In genomic region chr11:35458068-35458467, GRCm38 (mm10) we compare ENCODE assay signal across 19 mouse cellular contexts.
"Had no signal": no experiment of that assay in that cellular context is flagged by ENCODE, and none has a peak within 500 bp of the region (broad histone marks: within the 10 kb centered on the region; RNA-seq: fewer than 3 reads in every experiment).

No protein-coding gene starts in this region.

- H3K9me3 ChIP-seq: midbrain, embryonic 10.5 days; midbrain, embryonic 12.5 days; neural tube, embryonic 13.5 days; neural tube, embryonic 15.5 days had no signal

- ATAC-seq: midbrain, embryonic 16.5 days had no signal

- H3K9ac ChIP-seq: lung, embryonic 14.5 days; midbrain, embryonic 12.5 days; neural tube, embryonic 13.5 days; neural tube, embryonic 15.5 days had no signal

- H3K27ac ChIP-seq: midbrain, embryonic 12.5 days; neural tube, embryonic 13.5 days; neural tube, embryonic 15.5 days had no signal

- DNase-seq: lung, adult 18-20 months; lung, embryonic 14.5 days; lung, postnatal 10 days; lung, postnatal 4 days; midbrain, embryonic 14.5 days; retina, postnatal 1 day; right cerebral cortex, adult 18-20 months; right cerebral cortex, postnatal 25 days; right cerebral cortex, postnatal 4 days; spleen, adult 18-20 months; thymus, adult 2 months; thymus, postnatal 25 days; thymus, postnatal 4 days had no signal

- H3K4me2 ChIP-seq: lung, embryonic 14.5 days; midbrain, embryonic 12.5 days; neural tube, embryonic 13.5 days; neural tube, embryonic 15.5 days had no signal

- H3K36me3 ChIP-seq: midbrain, embryonic 10.5 days; midbrain, embryonic 12.5 days; neural tube, embryonic 13.5 days; neural tube, embryonic 15.5 days had no signal

- H3K4me3 ChIP-seq: midbrain, embryonic 10.5 days; midbrain, embryonic 12.5 days; myocyte; neural tube, embryonic 13.5 days; neural tube, embryonic 15.5 days had no signal
